Mouse (Mus musculus) ES-E14 (cell line): Measurements from ENCODE around the gene Elmod1.

ENCODE experiments used
- CHD2 ChIP-seq: IDR thresholded peaks from 2 replicates; pipeline ENCODE4 v1.6.1; 2014; ENCODE audit warnings: mild to moderate bottlenecking, low read depth, low read length, inconsistent platforms
- ZC3H11A ChIP-seq: IDR thresholded peaks from 2 replicates; pipeline ENCODE4 v1.6.1; 2012; ENCODE audit warnings: low read depth, mild to moderate bottlenecking, inconsistent platforms, low read length, borderline replicate concordance

DNA sequence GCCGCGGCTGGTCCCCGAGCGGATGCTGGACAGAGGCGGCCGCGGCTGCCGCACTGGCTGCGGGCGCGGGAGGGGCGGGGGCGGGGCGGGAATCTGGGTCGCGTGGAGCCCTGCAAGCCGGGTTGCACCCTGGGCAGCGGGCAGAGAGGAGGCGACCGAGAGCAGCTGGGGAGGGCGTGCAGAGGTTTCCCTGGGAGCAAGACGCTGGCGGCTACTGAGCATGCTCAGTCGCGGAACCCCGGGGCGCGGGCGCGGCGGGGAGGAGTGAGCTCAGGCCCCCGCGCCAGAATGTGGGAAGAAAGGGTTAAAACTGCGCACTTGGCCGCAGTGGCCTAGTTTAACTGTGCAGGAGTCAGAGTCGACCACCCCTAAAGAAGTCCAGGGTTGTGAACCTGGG, at the start of gene Elmod1:
- TF ChIP-seq ZC3H11A (no peak), CHD2 (no peak)
